Mouse (Mus musculus): Measurements from ENCODE around the gene Stab2.

The Stab2 gene

GRCm38 (mm10) chr10:86990666-86991065, 17.2 kb downstream of the Stab2 start:
- no peak for DNase-seq (ENCODE audit: low read depth, low spot score)

- no peak for DNase-seq (ENCODE audit: low read depth, low spot score)
These were observed 18.0 kb downstream of the Stab2 start for GRCm38 (mm10) chr10:86989838-86990237.

- peak; percentile 83 for DNase-seq (ENCODE audit: low read depth, low spot score)
These were observed 31.7 kb downstream of the Stab2 start for GRCm38 (mm10) chr10:86976001-86976726.

GRCm38 (mm10) chr10:86973276-86973675, 34.5 kb downstream of the Stab2 start:
- DNase-seq (ENCODE audit: low read depth, low spot score): peak; percentile 83

GRCm38 (mm10) chr10:86972503-86972826, 35.4 kb downstream of the Stab2 start:
- DNase-seq (ENCODE audit: low read depth, low spot score): no peak

- DNase-seq (ENCODE audit: low read depth, low spot score): peak; percentile 79
These were observed 35.9 kb downstream of the Stab2 start for GRCm38 (mm10) chr10:86971680-86972502.

- DNase-seq (ENCODE audit: low read depth, low spot score): no peak
These were observed 38.5 kb downstream of the Stab2 start for GRCm38 (mm10) chr10:86969346-86969745.

- no peak for DNase-seq (ENCODE audit: low read depth, low spot score)
These were observed 46.0 kb downstream of the Stab2 start for GRCm38 (mm10) chr10:86961542-86962466.

- no peak for DNase-seq (ENCODE audit: low read depth, low spot score)
These were observed 52.5 kb downstream of the Stab2 start for GRCm38 (mm10) chr10:86955299-86955698.

- DNase-seq (ENCODE audit: low read depth, low spot score): no peak
These were observed 55.1 kb downstream of the Stab2 start for GRCm38 (mm10) chr10:86952696-86953095.

GRCm38 (mm10) chr10:86950806-86951205, 57.0 kb downstream of the Stab2 start:
- no peak for DNase-seq (ENCODE audit: low read depth, low spot score)

GRCm38 (mm10) chr10:86949886-86950285, 57.9 kb downstream of the Stab2 start:
- no peak for DNase-seq (ENCODE audit: low read depth, low spot score)

GRCm38 (mm10) chr10:86947541-86947940, 60.3 kb downstream of the Stab2 start:
- DNase-seq (ENCODE audit: low read depth, low spot score): peak; percentile 41

GRCm38 (mm10) chr10:86940591-86940990, 67.2 kb downstream of the Stab2 start:
- DNase-seq (ENCODE audit: low read depth, low spot score): no peak

GRCm38 (mm10) chr10:86934376-86934775, 73.4 kb downstream of the Stab2 start:
- DNase-seq (ENCODE audit: low read depth, low spot score): no peak

- DNase-seq (ENCODE audit: low read depth, low spot score): no peak
These were observed 73.9 kb downstream of the Stab2 start for GRCm38 (mm10) chr10:86933906-86934305.

- DNase-seq (ENCODE audit: low read depth, low spot score): peak; percentile 2
These were observed 74.6 kb downstream of the Stab2 start for GRCm38 (mm10) chr10:86933180-86933695.

GRCm38 (mm10) chr10:86923602-86924001, 84.2 kb downstream of the Stab2 start:
- DNase-seq (ENCODE audit: low read depth, low spot score): peak; percentile 3

GRCm38 (mm10) chr10:86915595-86915994, 92.2 kb downstream of the Stab2 start:
- no peak for DNase-seq (ENCODE audit: low read depth, low spot score)

- DNase-seq (ENCODE audit: low read depth, low spot score): no peak
These were observed 99.3 kb downstream of the Stab2 start for GRCm38 (mm10) chr10:86908562-86908961.

- DNase-seq (ENCODE audit: low read depth, low spot score): no peak
These were observed 100.8 kb downstream of the Stab2 start for GRCm38 (mm10) chr10:86907043-86907442.

- no peak for DNase-seq (ENCODE audit: low read depth, low spot score)
These were observed 112.3 kb downstream of the Stab2 start for GRCm38 (mm10) chr10:86895531-86895930.
